Mouse (Mus musculus): ENCODE measurements at regions not wholly inside any gene's neighbourhood (a gene's known extent, or its start where the extent isn't known, plus 50 kb on each side); places are given as distances from the start of the nearest gene placed in this dataset.
"Not testable (repeated sequence)": the region's sequence is repeated elsewhere in the genome, so short reads cannot be mapped to it uniquely, and the experiment has no call there.

- no peaks in the 10 kb centered on the region for H3K27me3 ChIP-seq (ENCODE audit: low read depth, poor library complexity, severe bottlenecking)
- H3K27ac ChIP-seq (replicated peaks): no peak overlapping the region
- H3K36me3 ChIP-seq: no peaks in the 10 kb centered on the region
- WGBS: 11% methylated on average over 4 of the region's 4 CpGs
- H3K9me3 ChIP-seq (replicated peaks): no peaks in the 10 kb centered on the region
- no peak overlapping the region for H3K4me3 ChIP-seq
- DNase-seq (ENCODE audit: low spot score): peak; percentile 40
- H3K4me1 ChIP-seq: peaks cover 9% of the 10 kb centered on the region
Observed at GRCm38 (mm10) chr3:98968811-98969210, 75.8 kb upstream of the Hao2 start.

GRCm38 (mm10) chr3:98975777-98976176, 82.7 kb upstream of the Hao2 start:
- H3K27ac ChIP-seq (replicated peaks): no peak overlapping the region
- H3K36me3 ChIP-seq: no peaks in the 10 kb centered on the region
- H3K9me3 ChIP-seq (replicated peaks): no peaks in the 10 kb centered on the region
- no peak overlapping the region for H3K4me3 ChIP-seq
- no peak for DNase-seq (ENCODE audit: low spot score)
- 10% methylated on average over 3 of the region's 3 CpGs for WGBS
- no peaks in the 10 kb centered on the region for H3K4me1 ChIP-seq
- no peaks in the 10 kb centered on the region for H3K27me3 ChIP-seq (ENCODE audit: low read depth, poor library complexity, severe bottlenecking)

- no peak for DNase-seq (ENCODE audit: low spot score)
- no peaks in the 10 kb centered on the region for H3K27me3 ChIP-seq (ENCODE audit: low read depth, poor library complexity, severe bottlenecking)
- H3K9me3 ChIP-seq (replicated peaks): no peaks in the 10 kb centered on the region
- no peak overlapping the region for H3K27ac ChIP-seq (replicated peaks)
- no peaks in the 10 kb centered on the region for H3K36me3 ChIP-seq
- 89% methylated on average over 1 of the region's 1 CpGs for WGBS
- H3K4me3 ChIP-seq: no peak overlapping the region
- H3K4me1 ChIP-seq: no peaks in the 10 kb centered on the region
Observed at GRCm38 (mm10) chr3:98982787-98983186, 89.7 kb upstream of the Hao2 start.

GRCm38 (mm10) chr3:98987266-98987665, 94.2 kb upstream of the Hao2 start:
- H3K36me3 ChIP-seq; DNase-seq (ENCODE audit: low spot score); H3K27ac ChIP-seq (replicated peaks); H3K27me3 ChIP-seq (ENCODE audit: low read depth, poor library complexity, severe bottlenecking); H3K9me3 ChIP-seq (replicated peaks); H3K4me3 ChIP-seq; H3K4me1 ChIP-seq: not testable (repeated sequence)
- 77% methylated on average over 2 of the region's 2 CpGs for WGBS

GRCm38 (mm10) chr3:98990801-98991200, 97.8 kb upstream of the Hao2 start:
- peaks cover 10% of the 10 kb centered on the region for H3K4me1 ChIP-seq
- H3K9me3 ChIP-seq (replicated peaks): no peaks in the 10 kb centered on the region
- 34% methylated on average over 10 of the region's 10 CpGs for WGBS
- H3K27ac ChIP-seq (replicated peaks): peak overlapping the region; percentile 24; the same call in 1 of the 2 replicates
- H3K36me3 ChIP-seq: no peaks in the 10 kb centered on the region
- H3K27me3 ChIP-seq (ENCODE audit: low read depth, poor library complexity, severe bottlenecking): no peaks in the 10 kb centered on the region
- H3K4me3 ChIP-seq: no peak overlapping the region
- DNase-seq (ENCODE audit: low spot score): peak; percentile 30

GRCm38 (mm10) chr3:98991276-98991675, 98.2 kb upstream of the Hao2 start:
- Histone ChIP-seq H3K4me3 (no peak overlapping the region), H3K27me3 (ENCODE audit: low read depth, poor library complexity, severe bottlenecking) (no peaks in the 10 kb centered on the region), H3K27ac (replicated peaks) (no peak overlapping the region), H3K36me3 (no peaks in the 10 kb centered on the region), H3K4me1 (peaks cover 10% of the 10 kb centered on the region), H3K9me3 (replicated peaks) (no peaks in the 10 kb centered on the region)
- DNase-seq (ENCODE audit: low spot score): no peak
- 71% methylated on average over 6 of the region's 6 CpGs for WGBS

- no peak for DNase-seq (ENCODE audit: low spot score)
- H3K27me3 ChIP-seq (ENCODE audit: low read depth, poor library complexity, severe bottlenecking): no peaks in the 10 kb centered on the region
- H3K4me3 ChIP-seq: no peak overlapping the region
- H3K4me1 ChIP-seq: peaks cover 10% of the 10 kb centered on the region
- H3K36me3 ChIP-seq: no peaks in the 10 kb centered on the region
- H3K9me3 ChIP-seq (replicated peaks): no peaks in the 10 kb centered on the region; the same call in 1 of the 2 replicates
- H3K27ac ChIP-seq (replicated peaks): no peak overlapping the region
Observed at GRCm38 (mm10) chr3:98994086-98994485, 101.0 kb upstream of the Hao2 start.

GRCm38 (mm10) chr3:99030636-99031035, 110.2 kb upstream of the Wars2 start:
- DNase-seq (ENCODE audit: low spot score): no peak
- Histone ChIP-seq H3K27me3 (ENCODE audit: low read depth, poor library complexity, severe bottlenecking) (no peaks in the 10 kb centered on the region), H3K4me1 (0 out of 2 replicates have a peak, but pooled peaks cover 6% of the 10 kb centered on the region), H3K4me3 (no peak overlapping the region), H3K27ac (replicated peaks) (no peak overlapping the region), H3K36me3 (no peaks in the 10 kb centered on the region), H3K9me3 (replicated peaks) (no peaks in the 10 kb centered on the region)
- 60% methylated on average over 1 of the region's 1 CpGs for WGBS

- H3K4me1 ChIP-seq: no peaks in the 10 kb centered on the region
- H3K4me3 ChIP-seq: no peak overlapping the region
- DNase-seq (ENCODE audit: low spot score): no peak
- no peaks in the 10 kb centered on the region for H3K36me3 ChIP-seq
- WGBS: 86% methylated on average over 6 of the region's 6 CpGs
- no peaks in the 10 kb centered on the region for H3K9me3 ChIP-seq (replicated peaks)
- H3K27ac ChIP-seq (replicated peaks): no peak overlapping the region
- H3K27me3 ChIP-seq (ENCODE audit: low read depth, poor library complexity, severe bottlenecking): no peaks in the 10 kb centered on the region
Observed at GRCm38 (mm10) chr3:99046190-99046589, 94.7 kb upstream of the Wars2 start.

GRCm38 (mm10) chr3:99047156-99047555, 93.7 kb upstream of the Wars2 start:
- no peak overlapping the region for H3K4me3 ChIP-seq
- DNase-seq (ENCODE audit: low spot score): no peak
- no peaks in the 10 kb centered on the region for H3K36me3 ChIP-seq
- no peaks in the 10 kb centered on the region for H3K27me3 ChIP-seq (ENCODE audit: low read depth, poor library complexity, severe bottlenecking)
- H3K9me3 ChIP-seq (replicated peaks): no peaks in the 10 kb centered on the region
- WGBS: 80% methylated on average over 5 of the region's 5 CpGs
- no peak overlapping the region for H3K27ac ChIP-seq (replicated peaks)
- no peaks in the 10 kb centered on the region for H3K4me1 ChIP-seq

GRCm38 (mm10) chr3:99049305-99049704, 91.6 kb upstream of the Wars2 start:
- DNase-seq (ENCODE audit: low spot score): no peak
- H3K4me1 ChIP-seq: peaks cover 7% of the 10 kb centered on the region
- H3K9me3 ChIP-seq (replicated peaks): no peaks in the 10 kb centered on the region
- WGBS: 73% methylated on average over 2 of the region's 2 CpGs
- no peak overlapping the region for H3K4me3 ChIP-seq
- no peaks in the 10 kb centered on the region for H3K27me3 ChIP-seq (ENCODE audit: low read depth, poor library complexity, severe bottlenecking)
- no peaks in the 10 kb centered on the region for H3K36me3 ChIP-seq
- H3K27ac ChIP-seq (replicated peaks): no peak overlapping the region

- 93% methylated on average over 4 of the region's 4 CpGs for WGBS
- Histone ChIP-seq H3K36me3 (no peaks in the 10 kb centered on the region), H3K9me3 (replicated peaks) (no peaks in the 10 kb centered on the region), H3K4me3 (no peak overlapping the region), H3K27ac (replicated peaks) (no peak overlapping the region), H3K27me3 (ENCODE audit: low read depth, poor library complexity, severe bottlenecking) (no peaks in the 10 kb centered on the region), H3K4me1 (peaks cover 7% of the 10 kb centered on the region)
- DNase-seq (ENCODE audit: low spot score): no peak
Observed at GRCm38 (mm10) chr3:99052176-99052575, 88.7 kb upstream of the Wars2 start.

- Histone ChIP-seq H3K4me3 (no peak overlapping the region), H3K27ac (replicated peaks) (no peak overlapping the region), H3K4me1 (no peaks in the 10 kb centered on the region), H3K9me3 (replicated peaks) (no peaks in the 10 kb centered on the region), H3K36me3 (no peaks in the 10 kb centered on the region), H3K27me3 (ENCODE audit: low read depth, poor library complexity, severe bottlenecking) (no peaks in the 10 kb centered on the region)
- 84% methylated on average over 3 of the region's 3 CpGs for WGBS
- no peak for DNase-seq (ENCODE audit: low spot score)
Observed at GRCm38 (mm10) chr3:99067168-99067567, 73.7 kb upstream of the Wars2 start.
